Mouse (Mus musculus): Measurements from ENCODE around the gene Fam180a.

The Fam180a gene

DNA sequence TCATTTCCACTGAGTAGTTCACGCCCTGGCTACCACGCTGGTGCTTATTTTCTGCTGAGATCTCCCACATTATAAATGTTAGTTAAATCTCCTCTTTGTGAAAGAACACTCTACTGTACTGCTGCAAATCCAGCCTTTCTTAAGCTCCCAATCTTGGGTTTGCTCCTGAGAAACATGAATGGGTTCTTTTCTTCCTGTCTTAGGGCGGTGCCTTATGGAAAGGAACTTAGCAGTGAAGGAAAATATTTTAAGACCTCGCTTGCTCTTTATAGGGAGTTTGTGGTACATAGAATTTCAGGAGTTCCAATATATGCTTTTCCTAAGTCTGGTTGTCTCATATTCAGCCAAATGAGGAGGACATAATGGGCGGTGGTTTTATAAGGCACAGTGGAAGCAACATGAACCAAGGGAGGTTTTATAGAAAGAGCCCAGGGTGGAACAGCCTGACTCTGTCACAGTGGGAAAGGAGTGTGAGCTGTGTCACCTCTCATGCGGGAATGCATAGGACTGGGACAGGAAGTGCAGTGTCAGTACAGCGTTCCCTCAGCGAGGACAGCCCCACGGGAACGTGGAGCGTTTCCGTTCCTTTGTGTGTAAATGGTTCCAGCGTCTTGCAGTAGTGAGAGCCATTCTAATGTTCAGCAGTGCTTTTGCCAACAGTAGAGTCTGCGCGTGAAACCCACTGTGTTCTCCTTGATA, 60.2 kb downstream of the Fam180a start:
- no peak for DNase-seq (ENCODE audit: low spot score in 2 of 2)

All from right cerebral cortex, adult 2 months (tissue).